27 mouse cellular contexts compared by ENCODE assay signal in the genomic region with DNA sequence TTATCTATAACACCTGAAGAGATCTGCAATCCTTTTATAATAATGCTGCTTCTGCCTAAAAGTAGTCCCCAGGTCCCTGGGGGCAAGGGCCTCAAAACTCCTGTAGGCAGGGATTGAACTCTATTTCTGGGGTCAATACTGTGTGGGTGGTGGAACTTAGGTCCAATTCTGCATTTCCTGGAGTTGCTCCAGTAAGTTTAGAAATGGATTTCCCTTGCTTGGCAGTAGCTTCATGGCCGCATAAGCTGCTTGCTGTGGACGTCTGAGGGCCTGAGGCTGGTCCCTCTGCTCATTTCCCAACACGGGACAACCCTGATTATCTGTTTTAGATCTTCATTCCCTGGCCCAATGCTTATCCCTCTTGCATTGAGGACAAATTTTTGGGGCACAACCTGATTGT.
DNase-seq lines count a peak whose midpoint lies in the region; ATAC-seq and TF ChIP-seq lines count a peak whose summit lies in the region.
"Had no signal": no experiment of that assay in that cellular context is flagged by ENCODE, and none has a peak within 500 bp of the region (broad histone marks: within the 10 kb centered on the region; RNA-seq: fewer than 3 reads in every experiment).

No protein-coding gene starts in this region.

- H3K9me3 ChIP-seq in heart, embryonic 12.5 days (replicated peaks), result no peaks in the 10 kb centered on the region
- no peaks in the 10 kb centered on the region for H3K9me3 ChIP-seq in liver, embryonic 12.5 days (replicated peaks)
- H3K9me3 ChIP-seq: embryonic facial prominence, embryonic 13.5 days; embryonic facial prominence, embryonic 15.5 days; forebrain, embryonic 13.5 days; forebrain, embryonic 15.5 days; G1E had no signal

- H3K9ac ChIP-seq in heart, embryonic 12.5 days, result no peak overlapping the region
- no peak overlapping the region for H3K9ac ChIP-seq in liver, adult 2 months (ENCODE audit: low read depth, low read length)
- no peak overlapping the region for H3K9ac ChIP-seq in liver, embryonic 12.5 days
- H3K9ac ChIP-seq: embryonic facial prominence, embryonic 13.5 days; embryonic facial prominence, embryonic 15.5 days; forebrain, embryonic 13.5 days; forebrain, embryonic 15.5 days had no signal

- H3K36me3 ChIP-seq in heart, embryonic 12.5 days, result no peaks in the 10 kb centered on the region
- no peaks in the 10 kb centered on the region for H3K36me3 ChIP-seq in liver, adult 2 months (ENCODE audit: control insufficient read depth, insufficient read depth, low read length)
- no peaks in the 10 kb centered on the region for H3K36me3 ChIP-seq in liver, embryonic 12.5 days
- H3K36me3 ChIP-seq: embryonic facial prominence, embryonic 13.5 days; embryonic facial prominence, embryonic 15.5 days; forebrain, embryonic 15.5 days; G1E had no signal

- no peak overlapping the region for H3K27ac ChIP-seq in heart, embryonic 12.5 days (ENCODE audit: poor library complexity, severe bottlenecking)
- no peak overlapping the region for H3K27ac ChIP-seq in liver, adult 2 months (replicated peaks; ENCODE audit: insufficient read depth, low read depth, low read length)
- no peak overlapping the region for H3K27ac ChIP-seq in liver, embryonic 12.5 days
- H3K27ac ChIP-seq: embryonic facial prominence, embryonic 13.5 days; embryonic facial prominence, embryonic 15.5 days; forebrain, embryonic 13.5 days; forebrain, embryonic 15.5 days had no signal

- no peak for ATAC-seq in heart, embryonic 12.5 days (ENCODE audit: insufficient number of reproducible peaks, low FRiP score)
- ATAC-seq in liver, embryonic 12.5 days, result no peak
- ATAC-seq: activated CD4-positive, CD25-positive, alpha-beta regulatory T cell, adult 4 months; CD4-positive, CD25-positive, alpha-beta regulatory T cell, adult 4 months; forebrain, embryonic 13.5 days; forebrain, embryonic 15.5 days; Patski had no signal

- no peak overlapping the region for H3K4me3 ChIP-seq in heart, embryonic 12.5 days
- H3K4me3 ChIP-seq in liver, adult 2 months (ENCODE audit: insufficient read depth, low read depth, low read length), result no peak overlapping the region
- H3K4me3 ChIP-seq in liver, embryonic 12.5 days, result no peak overlapping the region
- H3K4me3 ChIP-seq: embryonic facial prominence, embryonic 13.5 days; embryonic facial prominence, embryonic 15.5 days; erythroblast, embryonic 14.5 days; forebrain, embryonic 13.5 days; forebrain, embryonic 15.5 days had no signal

- no peaks in the 10 kb centered on the region for H3K79me2 ChIP-seq in liver, adult 2 months (ENCODE audit: control insufficient read depth, insufficient read depth, low read length)

- no peaks in the 10 kb centered on the region for H3K4me1 ChIP-seq in heart, embryonic 12.5 days (replicated peaks)
- no peaks in the 10 kb centered on the region for H3K4me1 ChIP-seq in liver, adult 2 months (ENCODE audit: control insufficient read depth, insufficient read depth, low read length)
- H3K4me1 ChIP-seq in liver, embryonic 12.5 days, result no peaks in the 10 kb centered on the region
- H3K4me1 ChIP-seq: embryonic facial prominence, embryonic 13.5 days had no signal

- TF ChIP-seq POLR2A in liver, adult 2 months (IDR thresholded peaks at IDR 0.05; ENCODE audit: extremely low read depth, insufficient read depth, low read length), result no peak

- 0 out of 2 replicates have a peak, but pooled peaks cover 2% of the 10 kb centered on the region for H3K27me3 ChIP-seq in heart, embryonic 12.5 days (replicated peaks)
- H3K27me3 ChIP-seq in liver, adult 2 months (ENCODE audit: control insufficient read depth, insufficient read depth, low read length), result no peaks in the 10 kb centered on the region
- peaks cover 23% of the 10 kb centered on the region; the same call in 1 of the 2 replicates for H3K27me3 ChIP-seq in liver, embryonic 12.5 days (replicated peaks)
- H3K27me3 ChIP-seq: embryonic facial prominence, embryonic 13.5 days; embryonic facial prominence, embryonic 15.5 days; forebrain, embryonic 13.5 days; forebrain, embryonic 15.5 days; Patski had no signal

- 65% methylated on average over 3 of the region's 3 CpGs for WGBS in heart, embryonic 12.5 days
- WGBS in liver, adult 2 months, result 16% methylated on average over 3 of the region's 3 CpGs
- 62% methylated on average over 3 of the region's 3 CpGs for WGBS in liver, embryonic 12.5 days (ENCODE audit: insufficient replicate concordance)

- H3K4me2 ChIP-seq in heart, embryonic 12.5 days, result no peak overlapping the region
- H3K4me2 ChIP-seq in liver, embryonic 12.5 days, result no peak overlapping the region
- H3K4me2 ChIP-seq: embryonic facial prominence, embryonic 13.5 days; embryonic facial prominence, embryonic 15.5 days; forebrain, embryonic 13.5 days; forebrain, embryonic 15.5 days had no signal

- peak; percentile 23 for DNase-seq in heart, adult 11 months
- peak; percentile 33 for DNase-seq in liver, adult 2 months (ENCODE audit: extremely low read depth, low read depth, low spot score)
- peak; percentile 54 for DNase-seq in adipocyte (ENCODE audit: low spot score)
- DNase-seq in gonadal fat pad, adult 2 months (ENCODE audit: low read depth), result peak; percentile 66
- no peak for DNase-seq in right cerebral cortex, postnatal 14 days
- DNase-seq: adrenal gland, adult 2 months; adrenal gland, postnatal 10 days; adrenal gland, postnatal 25 days; B cell, adult 2 months; cerebellum, adult 11 months; cerebellum, adult 18-20 months; cerebellum, adult 8-10 months; cerebellum, adult 9-11 months; cerebellum, postnatal 14 days; cerebellum, postnatal 36 days; embryo, embryonic 11 days had no signal

- TF ChIP-seq CTCF in liver, adult 2 months (IDR thresholded peaks at IDR 0.05; ENCODE audit: low read depth, low read length), result no peak
